Mouse (Mus musculus) hindbrain, embryonic 16.5 days (tissue): ENCODE results near the gene Fbxl16. TPM values are rescaled to one million over a fixed set of nuclear protein-coding genes. Genes with fewer than 3 reads are reported as not detected.

ENCODE experiments used
- microRNA-seq: library from miRNA; unstranded; fragments of <30 nt; microRNA quantifications from one replicate; pipeline ENCODE4, GENCODE M21; 2017
- polyA plus RNA-seq: library from polyadenylated mRNA; unstranded; fragments of >200 nt; fragmentation: Nextera tagmentation; extraction: Ambion mirVana; gene quantifications from 2 replicates; pipeline ENCODE4 v1.2.1, GENCODE M21; 2015

Gene Fbxl16
- polyA plus RNA-seq, 1 experiment from 2014 or later = 38.1 TPM

Small RNA genes lying within 50 kb of the gene (microRNA-seq; reads per million reads assigned to microRNA genes)
- gene Mir3082 (not detected), gene Mir6966 (0.62 reads per million)

Other genes starting within 250 kb of the Fbxl16 start
- 24.2 and 25.1 TPM in 2 replicates for gene Sox8, start 238.4 kb upstream of the Fbxl16 start, polyA plus RNA-seq
- 27.7 and 28.2 TPM in 2 replicates for gene Lmf1, start 230.0 kb upstream of the Fbxl16 start, polyA plus RNA-seq
- gene Gng13, start 91.9 kb upstream of the Fbxl16 start, polyA plus RNA-seq = 5.5 and 11.3 TPM in 2 replicates
- gene Chtf18, start 81.7 kb upstream of the Fbxl16 start, polyA plus RNA-seq = 6.4 and 7.4 TPM in 2 replicates
- 32.9 and 33.0 TPM in 2 replicates for gene Rpusd1, start 81.4 kb upstream of the Fbxl16 start, polyA plus RNA-seq
- gene Mslnl, start 73.0 kb upstream of the Fbxl16 start, polyA plus RNA-seq = not detected in 2 replicates
- gene Msln, start 54.7 kb upstream of the Fbxl16 start, polyA plus RNA-seq = 0.52 and 0.76 TPM in 2 replicates
- gene Narfl, start 35.3 kb upstream of the Fbxl16 start, polyA plus RNA-seq = 29.9 and 30.4 TPM in 2 replicates
- 149 and 169 TPM in 2 replicates for gene Haghl, start 23.4 kb upstream of the Fbxl16 start, polyA plus RNA-seq
- 0.21 and 0.28 TPM in 2 replicates for gene Ccdc78, start 22.5 kb upstream of the Fbxl16 start, polyA plus RNA-seq
- gene Fam173a, start 16.2 kb upstream of the Fbxl16 start, polyA plus RNA-seq = 99.9 and 103 TPM in 2 replicates
- gene AC134908.4, start 13.4 kb upstream of the Fbxl16 start, polyA plus RNA-seq = 1.6 and 2.2 TPM in 2 replicates
- 79.4 and 88.8 TPM in 2 replicates for gene Metrn, start 11.9 kb upstream of the Fbxl16 start, polyA plus RNA-seq
- 29.7 and 32.7 TPM in 2 replicates for gene Wdr24, start 14.5 kb downstream of the Fbxl16 start, polyA plus RNA-seq
- 51.0 and 55.4 TPM in 2 replicates for gene Jmjd8, start 19.8 kb downstream of the Fbxl16 start, polyA plus RNA-seq
- 397 and 428 TPM in 2 replicates for gene Stub1, start 24.3 kb downstream of the Fbxl16 start, polyA plus RNA-seq
- 61.6 and 73.4 TPM in 2 replicates for gene Rhbdl1, start 28.2 kb downstream of the Fbxl16 start, polyA plus RNA-seq
- 14.8 and 15.4 TPM in 2 replicates for gene Gm20683, start 32.7 kb downstream of the Fbxl16 start, polyA plus RNA-seq
- gene Rhot2, start 35.8 kb downstream of the Fbxl16 start, polyA plus RNA-seq = 16.9 and 20.3 TPM in 2 replicates
- gene Wdr90, start 52.4 kb downstream of the Fbxl16 start, polyA plus RNA-seq = 13.1 and 16.2 TPM in 2 replicates
- 34.1 and 38.9 TPM in 2 replicates for gene Mcrip2, start 59.7 kb downstream of the Fbxl16 start, polyA plus RNA-seq
- 63.4 and 67.5 TPM in 2 replicates for gene Mettl26, start 66.0 kb downstream of the Fbxl16 start, polyA plus RNA-seq
- gene Wfikkn1, start 71.8 kb downstream of the Fbxl16 start, polyA plus RNA-seq = 0.34 and 0.51 TPM in 2 replicates
- gene Rab40c, start 110.6 kb downstream of the Fbxl16 start, polyA plus RNA-seq = 49.5 and 50.8 TPM in 2 replicates
- 83.1 and 90.5 TPM in 2 replicates for gene Pigq, start 135.9 kb downstream of the Fbxl16 start, polyA plus RNA-seq
- 0.19 and 0.52 TPM in 2 replicates for gene Nhlrc4, start 135.9 kb downstream of the Fbxl16 start, polyA plus RNA-seq
- 3.9 and 4.7 TPM in 2 replicates for gene A930017K11Rik, start 143.5 kb downstream of the Fbxl16 start, polyA plus RNA-seq
- gene Capn15, start 176.7 kb downstream of the Fbxl16 start, polyA plus RNA-seq = 20.6 and 25.5 TPM in 2 replicates